Mouse (Mus musculus) erythroblast, embryonic 14.5 days (primary cell): Measurements from ENCODE around the gene Olfr681. TPM values are rescaled to one million over a fixed set of nuclear protein-coding genes. Genes with fewer than 3 reads are reported as not detected.
"Not testable (repeated sequence)": the region's sequence is repeated elsewhere in the genome, so short reads cannot be mapped to it uniquely, and the experiment has no call there.

ENCODE experiments used
- H3K27me3 ChIP-seq: 2 replicates; pipeline ENCODE4 v1.6.1; 2012; ENCODE audit warnings: inconsistent platforms; ENCODE audit not compliant: control insufficient read depth
- H3K36me3 ChIP-seq: 2 replicates; pipeline ENCODE4 v1.6.1; 2012; ENCODE audit warnings: mild to moderate bottlenecking, inconsistent platforms; ENCODE audit not compliant: control insufficient read depth
- H3K4me1 ChIP-seq: 2 replicates; pipeline ENCODE4 v1.6.1; 2012; ENCODE audit warnings: inconsistent platforms; ENCODE audit not compliant: control insufficient read depth
- H3K4me3 ChIP-seq: replicated peaks from 2 replicates; pipeline ENCODE3; 2012; ENCODE audit warnings: moderate library complexity, mild to moderate bottlenecking, inconsistent platforms
- H3K9me3 ChIP-seq: 2 replicates; pipeline ENCODE4 v1.6.1; 2012; ENCODE audit warnings: low read length, inconsistent platforms, mixed read lengths; ENCODE audit not compliant: control insufficient read depth
- GATA1 ChIP-seq: IDR thresholded peaks from 2 replicates; pipeline ENCODE4 v1.6.1; 2012; ENCODE audit warnings: low read length, inconsistent platforms, mixed read lengths
- TAL1 ChIP-seq: IDR thresholded peaks from 3 replicates; pipeline ENCODE4 v1.6.1; 2012; ENCODE audit warnings: low read length, inconsistent platforms, mixed read lengths
- polyA plus RNA-seq: library from polyadenylated mRNA; stranded (reverse); fragments of >175 nt; gene quantifications from 2 replicates; pipeline ENCODE4 v1.2.3, GENCODE M21; 2012

The Olfr681 gene
- not detected in 2 replicates for polyA plus RNA-seq

DNA sequence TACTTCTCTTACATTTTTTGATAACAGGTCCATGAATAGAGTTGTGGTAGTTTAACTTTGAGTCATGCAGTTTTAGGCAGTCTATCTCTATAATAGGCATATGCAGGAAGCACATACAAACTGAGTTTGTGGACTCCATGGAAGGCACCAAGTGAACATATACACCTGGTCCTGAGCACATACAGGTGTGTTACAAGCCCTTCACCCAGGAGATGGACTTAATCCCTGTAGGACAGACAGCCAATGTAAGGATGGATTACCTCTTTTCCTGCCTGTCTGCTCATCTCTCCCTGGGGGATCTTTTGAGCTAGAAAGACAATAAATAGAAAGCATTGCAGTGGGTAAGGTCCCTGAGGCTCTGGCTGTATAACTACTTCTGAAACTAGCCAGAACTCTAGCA is at the start of gene Olfr681:
Olfr681 (plus strand) TSS at position 301 of the 400 bp plus-strand sequence.
- TF ChIP-seq TAL1: no peak
- TF ChIP-seq GATA1: no peak
- no peaks in the 10 kb centered on the region for H3K27me3 ChIP-seq
- H3K4me3 ChIP-seq: no peak within 1 kb of the TSS
- H3K4me1 ChIP-seq: no peaks in the 10 kb centered on the region
- H3K9me3 ChIP-seq: no peaks in the 10 kb centered on the region
- H3K36me3 ChIP-seq: no peaks in the 10 kb centered on the region

DNA sequence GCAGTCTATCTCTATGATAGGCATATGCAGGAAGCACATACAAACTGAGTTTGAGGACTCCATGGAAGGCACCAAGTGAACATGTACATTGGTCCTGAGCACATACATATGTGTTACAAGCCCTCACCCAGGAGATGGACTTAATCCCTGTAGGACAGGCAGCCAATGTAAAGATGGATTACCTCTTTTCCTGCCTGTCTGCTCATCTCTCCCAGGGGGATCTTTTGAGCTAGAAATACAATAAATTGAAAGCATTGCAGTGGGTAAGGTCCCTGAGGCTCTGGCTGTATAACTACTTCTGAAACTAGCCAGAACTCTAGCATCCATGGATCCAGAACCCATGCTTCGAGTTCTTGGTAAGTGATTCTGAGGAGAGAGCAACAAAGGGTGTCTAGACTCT is 35.7 kb upstream of the Olfr681 start, which contains the start of gene Olfr679:
Olfr679 (plus strand) TSS at position 301 of the 400 bp plus-strand sequence.
- TF ChIP-seq TAL1: no peak
- TF ChIP-seq GATA1: no peak
- Histone ChIP-seq H3K4me3 (no peak within 1 kb of the TSS), H3K4me1 (no peaks in the 10 kb centered on the region), H3K36me3 (no peaks in the 10 kb centered on the region), H3K27me3 (no peaks in the 10 kb centered on the region), H3K9me3 (no peaks in the 10 kb centered on the region)

DNA sequence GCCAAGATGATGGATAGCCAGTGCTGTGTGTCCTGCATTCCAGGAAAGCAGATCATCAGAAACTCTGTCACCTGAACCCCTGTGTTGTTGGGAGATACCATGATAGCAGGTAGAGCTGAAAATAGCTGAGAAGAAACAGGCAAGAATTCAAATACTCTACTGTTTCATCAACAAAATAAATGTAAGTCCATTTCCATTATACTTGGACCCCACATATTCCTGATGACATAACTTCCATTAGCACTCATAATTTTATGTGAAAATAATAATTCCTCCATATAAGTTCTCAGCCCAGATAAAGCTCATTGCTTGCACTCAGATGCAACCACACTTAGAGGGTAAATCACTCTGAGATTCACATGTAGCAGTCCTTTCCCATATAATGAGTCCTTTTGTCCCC is 23.9 kb upstream of the Olfr681 start, which contains the start of gene Olfr680-ps1:
Olfr680-ps1 (minus strand) TSS at position 101 of the 400 bp plus-strand sequence.
- not testable (repeated sequence) for H3K27me3 ChIP-seq

DNA sequence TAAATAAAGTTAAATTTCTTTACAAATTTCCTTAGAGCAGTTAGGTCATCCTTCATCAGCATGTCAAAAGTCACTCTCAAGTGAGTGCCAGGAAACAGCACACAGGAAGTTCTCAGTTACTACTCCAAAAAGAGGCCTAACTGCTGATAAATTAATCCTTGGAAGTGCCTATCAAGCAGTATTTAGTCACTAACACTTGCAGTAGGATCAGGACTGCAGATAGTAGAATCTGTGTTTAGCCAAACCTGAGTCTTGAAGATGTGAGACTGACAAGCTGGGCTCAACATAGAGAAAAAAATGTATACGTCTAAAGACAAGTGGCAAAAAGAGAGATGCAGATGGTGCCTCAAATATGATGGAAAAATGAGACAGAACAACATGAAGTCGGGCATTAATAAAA is 24.6 kb downstream of the Olfr681 start:
- Histone ChIP-seq H3K27me3 (no peaks in the 10 kb centered on the region), H3K9me3 (0 out of 2 replicates have a peak, but pooled peaks cover 2% of the 10 kb centered on the region), H3K36me3 (no peaks in the 10 kb centered on the region), H3K4me3 (no peak overlapping the region), H3K4me1 (no peaks in the 10 kb centered on the region)
- TF ChIP-seq TAL1 (no peak), GATA1 (no peak)

More for the DNA sequence above, 23.9 kb upstream of the Olfr681 start, which contains the start of gene Olfr680-ps1:
- H3K9me3 ChIP-seq, H3K36me3 ChIP-seq, H3K4me1 ChIP-seq, H3K4me3 ChIP-seq: not testable (repeated sequence)

DNA sequence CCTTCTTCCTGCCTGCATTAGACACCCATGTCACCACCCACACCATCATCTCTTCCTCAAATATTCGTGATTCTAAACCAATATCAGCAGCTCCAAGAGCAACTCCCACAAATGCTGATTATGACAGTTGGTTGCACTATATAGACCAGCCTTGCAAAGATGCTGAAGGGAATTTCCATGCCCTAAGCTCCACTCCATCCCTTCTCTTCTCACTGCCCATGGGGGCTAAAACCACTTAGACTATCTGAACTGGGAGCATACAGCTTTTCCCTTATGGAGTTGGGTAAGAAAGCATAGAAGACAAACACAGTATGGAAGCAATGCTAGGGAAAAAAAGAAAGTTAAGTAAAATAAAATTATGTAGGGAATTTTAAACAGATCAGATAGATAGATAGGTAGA is 30.3 kb downstream of the Olfr681 start, which contains the start of gene Olfr683:
Olfr683 (minus strand) TSS at position 101 of the 400 bp plus-strand sequence.
- TF ChIP-seq GATA1 (no peak), TAL1 (no peak)
- Histone ChIP-seq H3K36me3 (no peaks in the 10 kb centered on the region), H3K4me1 (no peaks in the 10 kb centered on the region), H3K9me3 (no peaks in the 10 kb centered on the region), H3K4me3 (no peak within 1 kb of the TSS), H3K27me3 (no peaks in the 10 kb centered on the region)

DNA sequence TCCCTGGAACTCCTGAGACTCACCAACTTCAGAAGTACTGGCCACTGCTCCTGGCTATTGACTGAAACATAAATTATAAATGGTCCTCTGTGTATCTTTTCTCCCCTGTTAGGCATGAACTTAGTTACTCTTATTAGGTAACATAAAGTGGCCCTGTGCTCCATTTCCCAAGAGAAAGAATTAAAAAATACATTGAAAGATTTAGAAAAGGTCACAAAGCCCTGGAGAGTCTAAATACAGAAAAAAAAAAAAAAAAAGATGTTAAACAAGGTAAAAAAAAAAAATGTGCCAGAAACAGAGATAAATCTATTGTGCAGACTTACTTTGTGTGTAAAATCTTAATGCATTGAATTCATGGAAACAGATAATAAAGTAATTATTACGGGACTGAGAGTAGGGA is 46.9 kb downstream of the Olfr681 start, which contains the start of gene Olfr684:
Olfr684 (minus strand) TSS at position 101 of the 400 bp plus-strand sequence.
- Histone ChIP-seq H3K4me3 (no peak within 1 kb of the TSS), H3K27me3 (no peaks in the 10 kb centered on the region), H3K9me3 (no peaks in the 10 kb centered on the region), H3K36me3 (no peaks in the 10 kb centered on the region), H3K4me1 (no peaks in the 10 kb centered on the region)
- TF ChIP-seq TAL1: no peak
- TF ChIP-seq GATA1: no peak

DNA sequence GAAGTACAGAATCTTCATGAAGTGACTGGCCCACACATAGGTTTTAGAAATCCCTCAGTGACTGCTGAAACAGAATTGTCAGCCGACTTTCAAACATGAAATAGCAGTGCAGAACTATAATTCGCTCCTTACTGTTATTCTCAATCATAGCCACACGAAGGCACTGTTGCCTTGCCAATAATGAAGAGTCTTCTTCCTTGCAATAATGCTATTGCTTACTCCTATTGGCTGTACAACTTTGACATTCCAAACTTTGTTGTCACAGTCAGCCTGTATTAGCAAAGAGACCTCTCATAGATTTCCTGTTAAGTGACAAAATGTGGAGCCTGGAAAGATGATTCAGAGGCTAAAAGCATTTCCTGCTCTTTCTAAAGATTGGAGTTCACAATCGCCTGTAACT is 54.1 kb downstream of the Olfr681 start:
- no peak overlapping the region for H3K4me3 ChIP-seq
- no peaks in the 10 kb centered on the region for H3K27me3 ChIP-seq
- TF ChIP-seq TAL1: no peak
- no peak for TF ChIP-seq GATA1
- no peaks in the 10 kb centered on the region for H3K4me1 ChIP-seq
- no peaks in the 10 kb centered on the region for H3K9me3 ChIP-seq
- H3K36me3 ChIP-seq: no peaks in the 10 kb centered on the region

Other genes with a start within 250 kb of the Olfr681 start
- gene Olfr665, start 238.8 kb upstream of the Olfr681 start, polyA plus RNA-seq: not detected in 2 replicates
- not detected in 2 replicates for gene Olfr666, start 220.9 kb upstream of the Olfr681 start, polyA plus RNA-seq
- not detected in 2 replicates for gene Olfr667, start 195.4 kb upstream of the Olfr681 start, polyA plus RNA-seq
- gene Olfr668, start 188.8 kb upstream of the Olfr681 start, polyA plus RNA-seq: not detected in 2 replicates
- gene Olfr669, start 182.6 kb upstream of the Olfr681 start, polyA plus RNA-seq: not detected in 2 replicates
- not detected in 2 replicates for gene Olfr670, start 154.2 kb upstream of the Olfr681 start, polyA plus RNA-seq
- gene Olfr671, start 137.7 kb upstream of the Olfr681 start, polyA plus RNA-seq: not detected in 2 replicates
- gene Olfr672, start 114.8 kb upstream of the Olfr681 start, polyA plus RNA-seq: not detected in 2 replicates
- not detected in 2 replicates for gene Olfr675, start 88.4 kb upstream of the Olfr681 start, polyA plus RNA-seq
- not detected in 2 replicates for gene Olfr676, start 84.1 kb upstream of the Olfr681 start, polyA plus RNA-seq
- gene Olfr677, start 65.5 kb upstream of the Olfr681 start, polyA plus RNA-seq: not detected in 2 replicates
- not detected in 2 replicates for gene Olfr678, start 52.4 kb upstream of the Olfr681 start, polyA plus RNA-seq
- 0.01 and 0.02 TPM in 2 replicates for gene Olfr679, start 35.6 kb upstream of the Olfr681 start, polyA plus RNA-seq
- gene Olfr680-ps1, start 24.0 kb upstream of the Olfr681 start, polyA plus RNA-seq: not detected in 2 replicates
- gene Olfr683, start 30.2 kb downstream of the Olfr681 start, polyA plus RNA-seq: not detected in 2 replicates
- gene Olfr684, start 46.8 kb downstream of the Olfr681 start, polyA plus RNA-seq: not detected in 2 replicates
- gene Olfr685, start 69.2 kb downstream of the Olfr681 start, polyA plus RNA-seq: not detected in 2 replicates
- not detected in 2 replicates for gene Olfr686, start 90.6 kb downstream of the Olfr681 start, polyA plus RNA-seq
- not detected in 2 replicates for gene Olfr688, start 171.3 kb downstream of the Olfr681 start, polyA plus RNA-seq
- not detected in 2 replicates for gene Olfr689, start 194.3 kb downstream of the Olfr681 start, polyA plus RNA-seq
- gene Olfr690, start 217.3 kb downstream of the Olfr681 start, polyA plus RNA-seq: not detected in 2 replicates
- gene Olfr691, start 225.4 kb downstream of the Olfr681 start, polyA plus RNA-seq: not detected in 2 replicates